Mouse (Mus musculus) limb, embryonic 10.5 days (tissue): ENCODE measurements at regions not wholly inside any gene's neighbourhood (a gene's known extent, or its start where the extent isn't known, plus 50 kb on each side); places are given as distances from the start of the nearest gene placed in this dataset.

Experiments used
- DNase-seq: peaks from one replicate; pipeline ENCODE4 v3.0.0-alpha.2; 2017; ENCODE audit warnings: low spot score
- H3K27ac ChIP-seq: fragments of 300-500 bp; sonication (generic); 2 replicates; pipeline ENCODE4 v1.5.1; 2016; ENCODE audit warnings: mild to moderate bottlenecking
- H3K27me3 ChIP-seq: fragments of 300-500 bp; sonication (generic); 2 replicates; pipeline ENCODE4 v1.6.1; 2016; ENCODE audit warnings: low read depth, mild to moderate bottlenecking; ENCODE audit not compliant: poor library complexity, severe bottlenecking
- H3K36me3 ChIP-seq: fragments of 300-500 bp; sonication (generic); 2 replicates; pipeline ENCODE4 v1.6.1; 2016; ENCODE audit warnings: mild to moderate bottlenecking, moderate library complexity
- H3K4me1 ChIP-seq: fragments of 300-500 bp; sonication (generic); 2 replicates; pipeline ENCODE4 v1.6.1; 2016
- H3K4me3 ChIP-seq: fragments of 300-500 bp; sonication (generic); 2 replicates; pipeline ENCODE4 v1.5.1; 2016; ENCODE audit warnings: mild to moderate bottlenecking, moderate library complexity
- H3K9me3 ChIP-seq: fragments of 300-500 bp; sonication (generic); replicated peaks from 2 replicates; pipeline ENCODE4 v1.6.1; 2016; ENCODE audit warnings: mild to moderate bottlenecking
- WGBS: fragments of 180-500 bp; shearing (Covaris S2); methylation state at CpG from one replicate; pipeline ENCODE4 v1.1.7; 2016; 5-methylcytosine and 5-hydroxymethylcytosine counted together

DNA sequence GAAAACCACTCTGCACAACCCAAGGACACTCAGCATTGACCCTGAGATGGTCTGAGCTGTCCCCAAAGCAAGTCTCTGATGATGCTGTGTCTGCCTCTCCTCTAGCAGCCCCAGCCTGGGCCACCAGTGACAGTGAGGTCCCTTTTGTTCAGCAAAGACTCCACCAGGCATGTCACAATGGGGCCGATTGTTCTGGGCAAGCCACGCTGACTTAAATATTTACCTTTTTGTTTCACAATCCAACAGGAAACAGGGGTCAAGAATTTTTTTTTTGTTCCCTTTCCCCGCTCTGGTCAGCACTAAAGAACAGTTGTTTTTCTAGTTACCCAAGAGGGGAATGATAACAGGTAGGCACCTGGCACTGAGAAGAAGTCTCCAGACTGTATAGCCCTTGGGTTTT is 72.4 kb upstream of the Errfi1 start:
- Histone ChIP-seq H3K4me3 (no peak overlapping the region), H3K27ac (peak overlapping the region; percentile 32), H3K9me3 (no peaks in the 10 kb centered on the region), H3K36me3 (no peaks in the 10 kb centered on the region), H3K27me3 (no peaks in the 10 kb centered on the region), H3K4me1 (peaks cover 53% of the 10 kb centered on the region)
- no peak for DNase-seq
- 88% methylated on average over 3 of the region's 3 CpGs for WGBS

DNA sequence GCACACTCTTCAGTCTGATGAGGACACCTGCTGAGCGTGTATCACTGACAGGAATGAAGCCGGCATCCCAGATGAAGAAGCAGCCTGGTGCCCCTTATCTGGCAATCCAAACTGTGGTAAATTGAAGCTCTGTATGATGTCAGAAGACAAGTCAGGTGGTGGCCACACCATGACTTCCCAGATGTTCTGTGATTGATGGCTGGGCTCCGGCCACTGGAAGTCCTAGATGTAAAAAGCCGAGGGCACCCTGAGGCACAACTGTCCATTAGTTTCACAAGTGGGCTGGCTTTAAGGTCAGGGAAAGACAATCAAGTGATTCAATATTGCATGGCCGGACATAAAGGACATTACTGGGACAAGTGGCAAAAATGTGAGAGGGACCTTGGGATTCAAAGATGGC is 74.4 kb upstream of the Errfi1 start:
- Histone ChIP-seq H3K27me3 (no peaks in the 10 kb centered on the region), H3K4me3 (no peak overlapping the region), H3K27ac (no peak overlapping the region), H3K36me3 (no peaks in the 10 kb centered on the region), H3K9me3 (no peaks in the 10 kb centered on the region; the same call in 1 of the 2 replicates), H3K4me1 (peaks cover 41% of the 10 kb centered on the region)
- no peak for DNase-seq
- 52% methylated on average over 5 of the region's 5 CpGs for WGBS

DNA sequence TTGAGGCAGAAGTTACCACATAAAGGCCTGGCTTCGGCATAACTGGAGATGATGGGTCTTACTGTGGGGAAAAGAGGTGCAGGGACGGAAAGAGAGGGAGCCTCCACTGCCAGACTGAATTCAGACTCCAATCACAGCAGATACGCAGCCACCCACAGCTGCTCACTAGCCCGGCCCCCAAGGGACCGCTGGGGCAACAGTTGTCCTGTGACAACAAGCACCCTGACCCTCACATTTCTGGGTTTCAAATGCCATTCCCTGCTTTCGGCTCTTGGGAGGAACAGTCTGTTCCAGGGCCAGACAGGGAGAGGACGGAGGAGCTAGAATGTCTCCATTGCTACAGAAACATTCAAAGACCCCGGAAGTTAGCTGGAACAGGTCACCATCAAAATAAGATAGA is 75.0 kb upstream of the Errfi1 start:
- Histone ChIP-seq H3K27ac (peak overlapping the region; percentile 56), H3K9me3 (no peaks in the 10 kb centered on the region; the same call in 1 of the 2 replicates)
- WGBS: 64% methylated on average over 8 of the region's 8 CpGs

DNA sequence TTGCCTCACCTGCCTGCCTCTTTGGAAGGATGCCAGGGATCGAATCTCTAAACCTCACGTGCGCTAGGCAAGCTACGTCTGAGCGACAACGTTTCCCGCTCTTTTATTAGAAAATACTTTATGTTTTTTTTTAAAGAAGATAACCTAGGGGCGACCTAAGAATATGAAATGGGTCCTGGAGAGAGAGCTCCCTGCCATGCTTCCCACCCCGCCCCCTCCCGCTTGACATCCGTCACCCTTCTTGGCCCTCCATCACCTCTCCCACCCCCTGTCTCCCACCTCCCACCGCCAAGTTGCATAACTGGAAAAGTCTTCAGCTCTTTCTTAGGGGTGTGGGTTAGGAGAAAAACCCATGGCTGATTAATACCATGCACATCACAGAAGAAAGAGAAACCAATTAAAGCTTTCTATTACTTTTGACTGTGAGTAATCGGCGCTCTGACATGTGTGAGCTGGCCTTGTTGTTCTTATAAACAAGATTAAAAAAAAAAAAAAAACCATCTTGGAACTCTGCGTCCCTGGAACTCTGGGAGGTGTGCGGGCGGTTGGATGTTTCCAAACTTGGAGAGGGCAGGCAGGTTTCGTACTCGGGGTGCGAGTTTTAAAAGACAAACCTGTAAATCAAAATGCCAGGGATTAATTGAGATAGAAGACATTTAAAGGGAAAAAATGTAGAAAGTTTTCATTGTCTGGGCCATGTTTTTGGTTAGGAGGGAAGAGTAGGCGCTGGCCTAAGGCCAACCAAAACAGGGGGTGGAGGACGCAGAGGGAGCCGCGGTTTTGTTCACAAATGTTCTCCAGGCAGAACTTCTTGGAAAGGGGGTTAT is 77.8 kb upstream of the Errfi1 start:
- H3K4me1 ChIP-seq: peaks cover 24% of the 10 kb centered on the region
- WGBS: 89% methylated on average over 24 of the region's 24 CpGs
- no peak overlapping the region for H3K4me3 ChIP-seq
- H3K27me3 ChIP-seq: no peaks in the 10 kb centered on the region
- DNase-seq: no peak
- H3K36me3 ChIP-seq: no peaks in the 10 kb centered on the region
- no peak overlapping the region for H3K27ac ChIP-seq
- H3K9me3 ChIP-seq: no peaks in the 10 kb centered on the region; the same call in 1 of the 2 replicates

More for the DNA sequence above, 75.0 kb upstream of the Errfi1 start:
- Histone ChIP-seq H3K4me3 (no peak overlapping the region), H3K27me3 (no peaks in the 10 kb centered on the region), H3K4me1 (peaks cover 36% of the 10 kb centered on the region), H3K36me3 (no peaks in the 10 kb centered on the region)
- no peak for DNase-seq

DNA sequence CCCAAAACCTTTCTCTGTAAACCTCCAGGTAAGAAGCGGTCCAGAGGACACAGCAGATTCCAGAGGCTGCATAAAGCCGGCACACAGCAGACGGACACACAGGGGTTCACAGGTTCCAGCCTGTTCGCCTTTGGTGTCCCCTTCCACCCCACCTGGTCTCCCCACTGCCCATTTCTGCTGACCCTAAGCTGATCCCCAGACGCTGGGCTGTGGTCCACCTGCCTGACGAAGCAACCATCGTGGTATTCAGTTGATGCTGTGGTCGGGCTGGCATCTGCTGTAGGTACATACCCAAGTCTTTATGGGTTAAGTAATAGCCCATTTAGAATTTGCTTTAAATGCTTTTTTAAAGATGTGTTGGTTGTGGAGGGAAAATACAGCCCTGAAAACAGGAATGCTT is 78.4 kb upstream of the Errfi1 start:
- H3K4me3 ChIP-seq: no peak overlapping the region
- no peak overlapping the region for H3K27ac ChIP-seq
- WGBS: 92% methylated on average over 8 of the region's 8 CpGs
- H3K4me1 ChIP-seq: peaks cover 19% of the 10 kb centered on the region
- no peaks in the 10 kb centered on the region for H3K36me3 ChIP-seq
- H3K27me3 ChIP-seq: no peaks in the 10 kb centered on the region
- DNase-seq: no peak
- H3K9me3 ChIP-seq: no peaks in the 10 kb centered on the region; the same call in 1 of the 2 replicates

DNA sequence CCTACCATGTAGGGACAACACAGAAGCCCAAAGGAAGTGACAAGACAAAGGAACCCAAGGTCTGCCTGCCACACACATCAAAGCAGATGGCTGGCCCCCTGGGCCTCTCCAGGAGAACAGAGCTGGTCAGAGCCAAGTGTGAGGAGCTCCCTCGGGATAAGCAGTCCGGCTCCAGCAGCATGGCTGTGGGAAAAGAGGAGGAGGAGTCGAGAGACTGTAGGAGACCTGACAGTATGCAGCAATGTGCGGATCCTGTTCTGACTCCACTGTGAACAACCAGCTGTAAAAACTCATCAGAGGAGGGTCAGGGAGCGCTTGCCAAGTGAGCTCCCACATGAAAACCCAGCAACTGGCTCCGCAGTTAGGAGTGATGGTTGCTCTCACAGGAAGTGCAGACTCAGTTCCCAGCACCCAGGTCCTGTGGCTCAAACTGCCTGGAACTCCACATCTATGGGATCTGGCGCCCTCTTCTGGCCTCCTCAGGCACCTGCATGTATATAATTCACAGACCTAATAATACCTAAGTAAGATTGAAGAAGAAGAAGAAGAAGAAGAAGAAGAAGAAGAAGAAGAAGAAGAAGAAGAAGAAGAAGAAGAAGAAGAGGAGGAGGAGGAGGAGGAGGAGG is 79.3 kb upstream of the Errfi1 start:
- Histone ChIP-seq H3K36me3 (no peaks in the 10 kb centered on the region), H3K27ac (no peak overlapping the region), H3K4me1 (peaks cover 16% of the 10 kb centered on the region), H3K4me3 (no peak overlapping the region), H3K27me3 (no peaks in the 10 kb centered on the region), H3K9me3 (no peaks in the 10 kb centered on the region; the same call in 1 of the 2 replicates)
- no peak for DNase-seq
- WGBS: 85% methylated on average over 7 of the region's 7 CpGs

DNA sequence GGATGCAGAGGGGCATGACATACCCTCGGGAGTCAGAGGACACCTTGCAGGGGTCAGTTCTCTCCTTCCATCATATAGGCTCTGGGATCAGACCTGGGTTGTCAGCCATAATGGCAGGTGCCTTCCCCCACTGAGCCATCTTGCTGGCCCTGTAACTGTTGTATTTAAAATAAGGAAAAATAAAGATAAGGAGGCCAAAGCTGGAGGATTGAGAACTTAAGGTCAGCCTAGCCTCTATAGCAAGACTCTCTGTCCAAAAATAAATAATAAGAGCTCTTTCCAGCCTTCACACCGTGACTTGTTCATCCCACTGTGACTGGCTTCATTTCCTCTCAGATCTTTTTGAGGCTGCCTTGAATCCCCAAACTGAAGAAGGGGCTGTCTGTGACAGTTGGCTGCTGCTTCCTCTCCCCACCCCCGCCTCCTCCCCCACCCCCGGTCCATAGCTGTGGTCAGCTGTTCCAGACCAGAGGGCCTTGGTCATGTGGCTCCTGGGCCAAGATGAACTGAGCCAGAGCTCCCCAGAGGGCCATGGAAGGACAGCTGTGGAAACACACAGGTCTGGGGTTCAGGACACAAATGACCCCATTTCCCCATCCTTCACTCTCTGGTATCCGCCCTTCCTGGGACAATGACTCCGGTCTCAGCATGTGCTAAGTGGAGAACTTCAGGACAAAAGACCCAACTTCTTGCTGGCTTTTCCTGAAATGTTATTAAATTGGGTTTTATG is 81.6 kb upstream of the Errfi1 start:
- Histone ChIP-seq H3K27ac (no peak overlapping the region), H3K9me3 (no peaks in the 10 kb centered on the region; the same call in 1 of the 2 replicates), H3K36me3 (no peaks in the 10 kb centered on the region), H3K4me1 (peaks cover 4% of the 10 kb centered on the region; the same call in 1 of the 2 replicates), H3K27me3 (no peaks in the 10 kb centered on the region), H3K4me3 (no peak overlapping the region)
- WGBS: 82% methylated on average over 6 of the region's 6 CpGs
- no peak for DNase-seq

DNA sequence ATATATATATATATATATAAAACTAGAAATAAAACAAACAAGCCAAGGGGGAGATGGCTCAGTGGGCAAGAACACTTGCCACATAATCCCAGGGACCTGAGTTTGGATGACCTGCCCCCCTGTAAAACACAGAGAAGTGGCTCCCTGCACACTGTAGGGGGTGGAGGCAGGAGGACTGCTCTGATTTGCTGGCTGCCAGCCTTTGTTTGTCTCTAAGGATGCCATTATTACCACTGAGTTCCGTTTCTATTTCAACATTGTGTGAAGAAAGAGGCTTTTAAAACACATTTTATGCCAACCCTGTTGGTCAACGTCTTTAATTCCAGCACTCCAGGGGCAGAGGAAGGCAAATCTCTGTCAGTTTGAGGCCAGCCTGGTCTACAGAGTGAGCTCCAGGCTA is 82.2 kb upstream of the Errfi1 start:
- H3K4me1 ChIP-seq: peaks cover 10% of the 10 kb centered on the region
- no peak overlapping the region for H3K4me3 ChIP-seq
- 65% methylated on average over 2 of the region's 2 CpGs for WGBS
- H3K27me3 ChIP-seq: no peaks in the 10 kb centered on the region
- no peak overlapping the region for H3K27ac ChIP-seq
- no peaks in the 10 kb centered on the region for H3K36me3 ChIP-seq
- no peak for DNase-seq
- H3K9me3 ChIP-seq: no peaks in the 10 kb centered on the region; the same call in 1 of the 2 replicates

DNA sequence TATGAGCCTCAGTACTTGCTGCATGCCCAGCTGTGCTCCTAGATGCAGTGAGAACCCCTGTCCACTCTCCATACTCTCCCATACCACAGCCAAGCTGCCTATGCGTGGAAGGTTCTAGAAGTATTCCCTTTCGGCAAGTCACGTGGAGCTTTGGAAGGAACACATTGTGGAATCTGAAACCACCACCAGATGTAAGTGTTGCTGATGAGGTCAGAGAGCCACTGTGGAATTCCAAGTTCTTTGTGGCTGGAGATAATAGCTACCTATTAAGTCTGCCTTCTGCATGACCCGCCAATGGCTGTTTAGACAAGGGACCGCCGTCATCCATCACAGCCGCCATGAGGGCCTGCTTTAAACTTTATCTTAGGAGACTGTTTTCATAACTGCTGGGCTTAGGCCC is 84.7 kb upstream of the Errfi1 start:
- DNase-seq: no peak
- Histone ChIP-seq H3K9me3 (no peaks in the 10 kb centered on the region), H3K4me3 (no peak overlapping the region), H3K36me3 (no peaks in the 10 kb centered on the region), H3K27me3 (no peaks in the 10 kb centered on the region), H3K4me1 (peaks cover 14% of the 10 kb centered on the region), H3K27ac (0 out of 2 replicates have a peak overlapping the region, but pooled peaks have one; percentile 1)
- WGBS: 62% methylated on average over 7 of the region's 7 CpGs

DNA sequence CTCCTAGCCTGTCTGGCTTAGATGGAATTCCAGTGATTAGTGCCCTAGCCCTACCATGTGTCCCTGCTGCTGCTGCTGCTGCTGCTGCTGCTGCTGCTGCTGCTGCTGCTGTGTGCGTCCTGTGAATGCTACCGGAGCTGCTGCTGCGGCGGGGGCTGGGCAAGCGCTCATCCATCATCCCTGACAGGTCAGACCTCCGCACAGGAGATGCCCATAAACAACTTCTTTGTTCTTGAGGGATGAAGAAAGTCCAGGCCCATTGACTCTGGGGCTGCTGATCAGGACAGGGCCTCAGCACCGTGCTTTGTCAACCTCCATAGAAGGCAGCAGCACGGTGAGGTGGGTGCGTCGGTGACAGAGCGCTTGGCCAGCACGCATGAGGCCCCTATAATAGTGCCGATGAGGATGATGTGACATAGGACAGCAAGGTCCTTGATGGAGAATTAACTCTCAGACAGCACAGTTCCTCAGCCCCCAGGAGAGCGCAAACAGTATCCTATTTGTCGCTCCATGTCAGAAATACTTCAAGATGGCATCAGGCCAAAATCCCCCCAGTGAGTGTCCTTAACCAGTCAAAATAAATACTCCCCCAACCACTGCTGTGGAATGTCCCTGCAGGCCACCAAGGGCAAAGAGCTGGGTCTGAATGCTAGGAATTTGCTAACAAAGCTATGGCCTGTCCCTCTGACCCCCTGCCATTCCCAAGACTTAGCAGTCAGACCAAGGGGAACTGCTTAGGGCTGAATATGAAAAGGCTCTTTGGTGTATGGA is 95.1 kb upstream of the Errfi1 start:
- peak overlapping the region; percentile 30 for H3K4me3 ChIP-seq
- peak; percentile 83 for DNase-seq
- WGBS: 9% methylated on average over 15 of the region's 15 CpGs
- H3K9me3 ChIP-seq: no peaks in the 10 kb centered on the region
- peak overlapping the region; percentile 90 for H3K27ac ChIP-seq
- H3K4me1 ChIP-seq: peaks cover 31% of the 10 kb centered on the region
- H3K27me3 ChIP-seq: no peaks in the 10 kb centered on the region
- H3K36me3 ChIP-seq: no peaks in the 10 kb centered on the region

DNA sequence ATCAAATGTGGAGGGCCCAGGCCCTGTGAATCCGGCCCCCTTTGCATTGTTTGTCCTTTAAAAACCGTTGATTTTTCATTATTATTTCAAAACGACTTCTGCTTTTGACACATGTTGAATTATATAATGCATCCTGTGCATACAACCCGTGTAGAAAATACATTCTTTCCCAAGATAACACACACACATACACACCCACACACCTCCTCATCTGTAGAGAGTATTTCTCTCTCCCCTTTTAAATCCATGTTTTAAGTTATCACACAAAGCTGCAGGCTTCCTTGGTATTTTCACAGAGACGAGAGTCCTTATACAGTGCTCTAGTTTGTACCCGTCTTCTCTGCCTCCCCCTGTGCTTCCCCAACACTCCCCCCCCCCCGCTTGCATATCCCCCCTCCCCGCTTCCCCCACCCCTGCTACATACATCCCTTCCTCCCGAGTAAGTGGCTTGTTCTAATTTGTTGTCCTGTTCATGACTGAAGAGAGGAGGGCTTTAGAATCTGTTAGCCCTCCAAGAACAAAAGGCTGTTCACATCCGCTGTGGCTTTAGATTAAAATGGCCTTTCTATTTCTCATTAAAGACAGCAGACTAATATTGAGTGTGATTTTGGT is 95.8 kb upstream of the Errfi1 start:
- Histone ChIP-seq H3K4me3 (peak overlapping the region; percentile 30), H3K36me3 (no peaks in the 10 kb centered on the region), H3K4me1 (peaks cover 34% of the 10 kb centered on the region), H3K27me3 (no peaks in the 10 kb centered on the region), H3K9me3 (no peaks in the 10 kb centered on the region), H3K27ac (peak overlapping the region; percentile 90)
- 37% methylated on average over 10 of the region's 10 CpGs for WGBS
- DNase-seq: no peak

DNA sequence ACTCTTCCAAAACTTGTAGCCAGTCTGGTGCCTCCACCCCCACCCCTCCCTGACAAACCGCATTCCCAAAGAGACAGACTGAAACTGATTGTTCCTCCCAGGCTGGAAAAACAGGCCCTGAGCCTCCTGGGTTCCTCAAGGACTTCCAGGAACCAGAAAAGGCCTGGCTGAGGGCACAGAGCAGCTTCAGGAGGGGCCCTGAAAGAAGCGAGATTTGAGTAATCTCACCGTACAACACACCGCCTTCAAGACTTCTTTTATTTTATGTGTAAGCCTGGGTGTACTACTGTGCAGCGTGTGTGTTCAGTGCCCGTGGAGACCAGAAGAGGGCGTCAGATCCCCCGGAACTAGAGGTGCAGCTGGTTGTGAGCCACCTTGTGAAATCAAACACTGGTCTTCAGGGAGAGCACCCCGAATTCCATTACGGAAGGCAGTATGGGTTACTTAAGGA is 96.4 kb upstream of the Errfi1 start:
- no peaks in the 10 kb centered on the region for H3K27me3 ChIP-seq
- no peaks in the 10 kb centered on the region for H3K9me3 ChIP-seq
- no peak for DNase-seq
- peak overlapping the region; percentile 90 for H3K27ac ChIP-seq
- 75% methylated on average over 10 of the region's 10 CpGs for WGBS
- H3K36me3 ChIP-seq: no peaks in the 10 kb centered on the region
- no peak overlapping the region for H3K4me3 ChIP-seq
- peaks cover 37% of the 10 kb centered on the region for H3K4me1 ChIP-seq
